Mouse (Mus musculus) forebrain, embryonic 14.5 days (tissue): Measurements from ENCODE around the gene Sectm1a. TPM values are rescaled to one million over a fixed set of nuclear protein-coding genes. Genes with fewer than 3 reads are reported as not detected.

Experiments used
- ATAC-seq: fragments of 200-750 bp; cut with Nextera tagmentation; 2 replicates; pipeline ENCODE4 v1.8.0; 2017; ENCODE audit warnings: mild to moderate bottlenecking, moderate library complexity
- DNase-seq: peaks from one replicate; pipeline ENCODE4 v3.0.0-alpha.2; 2015; ENCODE audit warnings: low spot score
- H3K27ac ChIP-seq: fragments of 300-500 bp; sonication (generic); 2 replicates; pipeline ENCODE4 v1.5.1; 2014; ENCODE audit warnings: low read depth, mild to moderate bottlenecking, control low read depth, low read length, moderate library complexity
- H3K27me3 ChIP-seq: fragments of 300-500 bp; sonication (generic); replicated peaks from 2 replicates; pipeline ENCODE4 v1.6.1; 2014; ENCODE audit warnings: low read length, control low read depth, mixed read lengths; ENCODE audit not compliant: control insufficient read depth, insufficient read depth
- H3K36me3 ChIP-seq: fragments of 300-500 bp; sonication (generic); 2 replicates; pipeline ENCODE4 v1.6.1; 2014; ENCODE audit warnings: low read length, control low read depth; ENCODE audit not compliant: control insufficient read depth, insufficient read depth
- H3K4me1 ChIP-seq: fragments of 300-500 bp; sonication (generic); 2 replicates; pipeline ENCODE4 v1.6.1; 2014; ENCODE audit warnings: antibody characterized with exemption, low read length, control low read depth; ENCODE audit not compliant: control insufficient read depth, insufficient read depth
- H3K4me2 ChIP-seq: fragments of 300-500 bp; sonication (generic); 2 replicates; pipeline ENCODE4 v1.6.1; 2014; ENCODE audit warnings: mild to moderate bottlenecking, control low read depth, low read length
- H3K4me3 ChIP-seq: fragments of 300-500 bp; sonication (generic); 2 replicates; pipeline ENCODE4 v1.5.1; 2014; ENCODE audit warnings: low read depth, low read length, control low read depth
- H3K9ac ChIP-seq: fragments of 300-500 bp; sonication (generic); 2 replicates; pipeline ENCODE4 v1.6.1; 2014; ENCODE audit warnings: mild to moderate bottlenecking, low read length, control low read depth, moderate library complexity
- H3K9me3 ChIP-seq: fragments of 300-500 bp; sonication (generic); replicated peaks from 2 replicates; pipeline ENCODE4 v1.6.1; 2016; ENCODE audit warnings: low read length, control low read depth, mixed read lengths; ENCODE audit not compliant: control insufficient read depth
- WGBS: fragments of 180-500 bp; shearing (Covaris S2); extraction: QIAGEN DNeasy Blood & Tissue Kit; methylation state at CpG from one replicate; pipeline ENCODE4 v1.1.7; 2014; 5-methylcytosine and 5-hydroxymethylcytosine counted together
- polyA plus RNA-seq: library from polyadenylated mRNA; unstranded; fragments of >200 nt; fragmentation: Nextera tagmentation; extraction: Ambion mirVana; gene quantifications from 2 replicates; pipeline ENCODE4 v1.2.1, GENCODE M21; 2014

Sectm1a gene
- 0.16 TPM in 1 of 2 replicates, not detected in the other for polyA plus RNA-seq

DNA sequence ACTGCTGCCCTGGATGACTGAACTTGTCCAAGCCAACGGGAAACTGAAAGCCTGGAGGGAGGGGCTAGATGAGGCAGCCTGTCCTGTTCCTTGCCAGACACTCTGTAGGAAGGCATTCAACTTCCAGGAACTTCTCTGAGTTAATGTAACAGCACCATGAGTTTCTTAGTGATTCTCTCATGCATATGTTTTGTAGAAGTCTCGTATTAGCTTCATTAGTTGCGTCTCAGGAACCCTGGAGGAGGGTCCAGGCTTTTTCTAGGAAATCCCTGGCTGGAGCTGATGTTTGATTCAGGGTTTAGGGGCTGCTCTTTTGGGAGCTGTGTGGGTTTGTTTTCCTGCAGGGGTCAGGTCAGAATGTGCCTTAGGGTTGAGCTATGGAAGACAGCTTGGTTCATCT lies at the start of gene Sectm1a:
Gene Sectm1a (minus strand): TSS at position 101 of the 400 bp plus-strand sequence.
- H3K4me1 ChIP-seq: no peaks in the 10 kb centered on the region
- H3K27ac ChIP-seq: no peak within 1 kb of the TSS
- H3K4me3 ChIP-seq: no peak within 1 kb of the TSS
- H3K9ac ChIP-seq: no peak within 1 kb of the TSS
- no peak within 1 kb of the TSS for H3K4me2 ChIP-seq
- no peaks in the 10 kb centered on the region for H3K9me3 ChIP-seq
- WGBS: 66% methylated on average over 3 of the region's 3 CpGs
- DNase-seq (no peak), ATAC-seq (no peak)
- H3K27me3 ChIP-seq: no peaks in the 10 kb centered on the region
- no peaks in the 10 kb centered on the region for H3K36me3 ChIP-seq

DNA sequence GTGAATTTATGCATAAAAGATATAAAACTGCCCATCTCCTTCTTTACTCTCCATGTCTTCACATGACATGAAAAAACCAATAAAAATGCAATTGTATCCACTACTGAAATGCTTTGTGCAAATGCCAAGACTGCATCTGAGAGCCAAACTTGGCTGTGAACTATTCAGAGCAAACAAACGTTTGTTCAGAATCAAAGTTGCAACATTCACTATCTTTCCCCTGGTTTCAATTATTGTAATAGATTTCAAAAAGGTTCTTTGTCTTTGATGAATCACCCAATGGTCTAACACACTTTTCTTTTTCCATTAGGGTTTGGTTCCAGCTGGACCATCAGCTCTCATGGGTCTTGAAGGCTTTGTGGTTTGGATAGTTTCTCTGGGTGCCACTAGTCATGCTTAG lies 48.6 kb upstream of the Sectm1a start:
- 63% methylated on average over 1 of the region's 1 CpGs for WGBS
- H3K4me2 ChIP-seq: no peak overlapping the region
- DNase-seq: no peak
- H3K4me1 ChIP-seq: no peaks in the 10 kb centered on the region
- H3K9ac ChIP-seq: no peak overlapping the region
- H3K36me3 ChIP-seq: no peaks in the 10 kb centered on the region
- H3K4me3 ChIP-seq: no peak overlapping the region
- no peak overlapping the region for H3K27ac ChIP-seq
- no peak for ATAC-seq
- H3K27me3 ChIP-seq: no peaks in the 10 kb centered on the region
- no peaks in the 10 kb centered on the region for H3K9me3 ChIP-seq

DNA sequence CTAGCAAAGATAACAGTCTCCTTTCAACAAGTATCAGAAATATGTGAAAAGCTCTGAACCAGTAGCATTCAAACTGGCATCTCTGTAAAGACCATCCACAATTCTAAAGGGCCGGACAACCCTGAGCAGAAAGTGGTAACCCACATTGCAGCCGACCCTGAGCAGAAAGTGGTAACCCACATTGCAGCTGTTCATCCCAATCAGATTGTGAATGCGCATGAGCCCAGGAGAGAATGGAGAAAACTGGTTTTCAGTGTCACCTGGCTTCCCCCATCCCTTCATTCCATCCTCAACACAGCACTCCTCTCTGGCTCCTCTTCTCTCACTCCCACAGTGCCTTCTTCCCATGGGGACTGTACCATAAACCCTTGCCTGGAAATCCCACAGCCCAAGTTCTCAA lies 46.4 kb upstream of the Sectm1a start:
- no peaks in the 10 kb centered on the region for H3K9me3 ChIP-seq
- H3K4me3 ChIP-seq: no peak overlapping the region
- H3K4me2 ChIP-seq: no peak overlapping the region
- DNase-seq: no peak
- no peak overlapping the region for H3K9ac ChIP-seq
- WGBS: 90% methylated on average over 3 of the region's 3 CpGs
- no peaks in the 10 kb centered on the region for H3K4me1 ChIP-seq
- H3K36me3 ChIP-seq: no peaks in the 10 kb centered on the region
- H3K27ac ChIP-seq: no peak overlapping the region
- H3K27me3 ChIP-seq: no peaks in the 10 kb centered on the region
- no peak for ATAC-seq

DNA sequence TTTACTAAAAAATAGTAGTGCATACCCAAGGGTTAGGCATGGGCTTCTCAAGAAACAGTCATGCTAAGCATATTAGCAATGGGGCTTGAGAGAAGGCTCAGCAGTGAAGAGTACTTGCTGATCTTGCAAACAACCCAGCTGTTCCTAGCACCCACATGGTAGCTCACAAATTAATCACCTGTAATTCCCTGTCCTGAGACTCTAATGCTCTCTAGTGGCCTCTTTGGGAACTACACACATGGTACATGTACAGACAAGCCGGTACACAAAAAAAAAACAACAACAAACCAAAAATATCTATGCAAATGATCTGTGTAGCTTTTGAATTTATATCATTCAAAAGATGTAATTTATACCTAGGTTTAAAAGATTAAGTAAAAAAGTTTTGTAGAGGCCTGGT lies 45.4 kb upstream of the Sectm1a start:
- Histone ChIP-seq H3K4me3 (no peak overlapping the region), H3K36me3 (no peaks in the 10 kb centered on the region), H3K27me3 (no peaks in the 10 kb centered on the region), H3K9me3 (no peaks in the 10 kb centered on the region), H3K9ac (no peak overlapping the region), H3K27ac (no peak overlapping the region), H3K4me1 (no peaks in the 10 kb centered on the region), H3K4me2 (no peak overlapping the region)
- 80% methylated on average over 1 of the region's 1 CpGs for WGBS
- ATAC-seq (no peak), DNase-seq (no peak)

DNA sequence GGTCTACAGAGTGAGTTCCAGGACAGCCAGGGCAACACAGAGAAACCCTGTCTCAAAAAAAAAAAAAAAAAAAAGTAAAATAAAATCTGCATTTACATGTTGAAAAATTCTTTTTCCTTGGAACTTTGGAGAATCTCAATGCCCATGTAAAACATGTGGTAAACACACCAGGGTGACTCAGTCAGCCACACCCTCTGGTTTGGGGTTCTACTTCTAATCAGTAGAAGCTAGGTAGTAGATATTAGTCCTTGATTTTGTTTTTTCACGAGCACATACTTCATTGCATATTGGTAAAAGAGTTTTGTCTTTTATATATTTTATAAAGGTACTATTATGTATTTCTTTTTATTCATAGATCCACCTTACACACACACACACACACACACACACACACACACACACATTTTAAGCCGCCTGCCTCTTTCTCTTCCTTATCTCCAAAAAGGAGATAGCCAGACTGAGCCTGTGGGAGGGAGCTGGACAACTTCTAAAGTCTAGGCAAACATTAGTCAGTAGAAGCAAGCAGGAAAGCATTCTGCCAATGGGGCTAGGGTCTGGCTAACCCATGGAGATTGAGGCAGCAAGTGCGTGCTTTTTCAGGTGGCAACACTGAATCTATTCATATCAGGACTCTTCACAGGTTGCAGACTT lies 44.6 kb upstream of the Sectm1a start:
- Histone ChIP-seq H3K4me1 (no peaks in the 10 kb centered on the region), H3K27ac (no peak overlapping the region), H3K27me3 (no peaks in the 10 kb centered on the region), H3K9me3 (no peaks in the 10 kb centered on the region), H3K4me2 (no peak overlapping the region), H3K4me3 (no peak overlapping the region), H3K36me3 (no peaks in the 10 kb centered on the region), H3K9ac (no peak overlapping the region)
- 88% methylated on average over 3 of the region's 3 CpGs for WGBS
- no peak for DNase-seq
- ATAC-seq: no peak

DNA sequence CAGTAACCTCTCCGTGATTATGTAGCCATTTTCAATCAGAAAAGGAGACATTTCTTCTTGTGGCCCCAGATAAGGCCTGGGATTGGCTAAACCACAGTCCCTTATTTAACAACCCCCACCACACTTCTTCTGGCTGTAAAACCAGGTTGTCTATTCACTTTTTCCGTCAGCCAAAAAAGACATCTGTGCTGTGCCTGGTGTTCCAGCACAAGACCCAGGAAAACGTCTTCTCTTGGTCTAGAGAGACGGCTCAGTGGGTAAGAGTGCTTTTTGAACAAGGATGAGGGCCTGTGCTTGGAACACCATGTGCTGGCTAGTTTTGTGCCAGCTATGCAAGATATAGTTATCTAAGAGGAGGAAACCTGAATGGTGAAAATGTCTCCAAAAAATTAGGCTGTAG lies 42.4 kb upstream of the Sectm1a start:
- Histone ChIP-seq H3K9me3 (no peaks in the 10 kb centered on the region), H3K4me1 (no peaks in the 10 kb centered on the region), H3K9ac (no peak overlapping the region), H3K4me3 (no peak overlapping the region), H3K27ac (no peak overlapping the region), H3K36me3 (no peaks in the 10 kb centered on the region), H3K27me3 (no peaks in the 10 kb centered on the region), H3K4me2 (no peak overlapping the region)
- 80% methylated on average over 4 of the region's 4 CpGs for WGBS
- DNase-seq (no peak), ATAC-seq (no peak)

DNA sequence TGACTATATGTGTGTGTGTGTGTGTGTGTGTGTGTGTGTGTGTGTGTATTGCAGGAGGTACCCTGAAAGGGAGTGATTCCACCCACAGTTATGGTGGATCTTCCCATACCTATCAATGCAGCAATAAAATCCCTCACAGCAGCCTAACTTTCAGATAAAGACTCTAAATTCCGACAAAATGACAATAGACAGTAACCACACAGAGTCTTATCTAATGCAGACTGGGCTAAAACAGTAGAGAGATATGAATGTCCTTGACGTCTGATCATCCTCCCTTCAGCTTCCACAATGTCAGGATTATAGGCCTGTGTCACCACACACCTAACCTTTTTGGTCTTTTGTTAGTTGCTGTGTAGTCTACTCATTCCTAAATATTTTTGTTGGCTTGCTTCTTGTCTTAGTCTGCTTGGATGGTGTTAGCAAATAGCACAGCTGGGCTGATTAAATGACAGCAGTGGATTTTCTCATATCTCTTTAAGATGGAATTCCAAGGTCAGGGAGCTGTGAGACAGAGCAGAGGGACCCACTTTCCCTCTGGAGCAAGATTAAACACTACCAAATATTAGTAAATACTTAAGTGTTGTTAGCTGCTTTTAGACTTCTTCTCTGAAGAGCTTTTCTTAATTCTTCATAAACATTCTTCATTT lies 41.1 kb upstream of the Sectm1a start:
- no peak overlapping the region for H3K9ac ChIP-seq
- no peak for DNase-seq

DNA sequence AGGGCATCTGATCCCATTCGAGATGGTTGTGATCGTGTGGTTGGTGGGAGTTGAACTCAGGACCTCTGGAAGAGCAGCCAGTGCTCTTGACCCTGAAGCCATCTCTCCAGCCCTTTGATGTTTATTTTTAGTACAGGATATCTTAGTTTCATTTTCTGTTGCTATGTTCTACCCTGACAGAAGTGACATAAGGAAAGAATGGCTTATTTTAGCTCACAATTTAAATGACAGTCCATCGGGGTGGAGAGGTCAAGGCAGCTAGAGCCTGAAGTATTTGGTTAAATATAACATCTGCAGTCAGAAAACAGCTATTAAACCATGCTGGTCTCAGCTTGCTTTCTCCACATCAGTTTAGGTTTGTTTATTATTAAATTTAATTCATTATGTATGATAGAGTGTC lies 40.1 kb upstream of the Sectm1a start:
- no peak for ATAC-seq
- no peaks in the 10 kb centered on the region for H3K27me3 ChIP-seq
- no peaks in the 10 kb centered on the region for H3K4me1 ChIP-seq
- H3K9me3 ChIP-seq: no peaks in the 10 kb centered on the region
- H3K4me2 ChIP-seq: no peak overlapping the region
- no peak overlapping the region for H3K4me3 ChIP-seq
- 80% methylated on average over 3 of the region's 3 CpGs for WGBS
- DNase-seq: no peak
- no peaks in the 10 kb centered on the region for H3K36me3 ChIP-seq
- H3K9ac ChIP-seq: no peak overlapping the region
- H3K27ac ChIP-seq: no peak overlapping the region

More for the DNA sequence above, 41.1 kb upstream of the Sectm1a start:
- H3K4me3 ChIP-seq: no peak overlapping the region
- no peak for ATAC-seq
- no peaks in the 10 kb centered on the region for H3K4me1 ChIP-seq
- no peaks in the 10 kb centered on the region for H3K27me3 ChIP-seq
- H3K9me3 ChIP-seq: no peaks in the 10 kb centered on the region
- H3K4me2 ChIP-seq: no peak overlapping the region
- no peaks in the 10 kb centered on the region for H3K36me3 ChIP-seq
- 84% methylated on average over 2 of the region's 2 CpGs for WGBS
- H3K27ac ChIP-seq: no peak overlapping the region

DNA sequence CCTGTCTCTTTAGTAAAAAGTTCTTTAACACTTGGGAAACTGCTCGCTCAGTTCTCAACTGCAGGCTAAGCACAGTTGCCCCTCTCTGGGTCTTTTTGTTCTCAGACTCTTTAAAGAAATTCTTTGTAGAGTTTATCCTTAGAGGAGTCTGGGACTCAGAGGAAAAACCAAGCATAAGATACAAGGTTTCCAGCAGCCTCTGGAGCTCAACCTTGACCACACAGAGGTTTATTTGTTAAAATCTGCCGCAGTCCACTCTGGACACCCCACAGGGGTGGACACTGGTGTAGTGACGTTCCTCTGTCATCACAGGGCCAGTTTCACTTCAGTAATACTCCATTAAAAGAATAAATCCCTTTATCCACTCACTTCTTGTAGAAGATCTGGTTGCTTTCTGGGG lies 37.6 kb upstream of the Sectm1a start, which contains the start of gene Tex19.2:
Gene Tex19.2 (minus strand): TSS at position 101 of the 400 bp plus-strand sequence.
- Histone ChIP-seq H3K36me3 (no peaks in the 10 kb centered on the region), H3K9me3 (no peaks in the 10 kb centered on the region), H3K4me3 (no peak within 1 kb of the TSS), H3K4me1 (no peaks in the 10 kb centered on the region), H3K4me2 (no peak within 1 kb of the TSS), H3K27me3 (no peaks in the 10 kb centered on the region), H3K9ac (no peak within 1 kb of the TSS), H3K27ac (no peak within 1 kb of the TSS)
- DNase-seq (no peak), ATAC-seq (no peak)
- whole genome bisulfite sequencing: 35% methylated on average over 3 of the region's 3 CpGs
